Mouse (Mus musculus) hematopoietic stem cell, adult 5-6 weeks (primary cell): Measurements from ENCODE around the gene Plekhg1. TPM values are rescaled to one million over a fixed set of nuclear protein-coding genes. Genes with fewer than 3 reads are reported as not detected.

Experiments used
- ATAC-seq, 2 experiments: fragments of 125-278 bp in 1 of 2; replicated peaks in 1 of 2; 2 replicates each; pipeline ENCODE4 v1.8.0; 2016 to 2017; ENCODE audit warnings: inconsistent platforms in 2 of 2, mild to moderate bottlenecking in 2 of 2, moderate number of reproducible peaks in 2 of 2, low read depth in 1 of 2, moderate TSS enrichment in 1 of 2; ENCODE audit not compliant: low FRiP score in 2 of 2, poor library complexity in 2 of 2, severe bottlenecking in 2 of 2, insufficient read depth in 1 of 2, low TSS enrichment in 1 of 2
- total RNA-seq: library from RNA; stranded (forward); fragments of 172-1452, 232-1000 nt; gene quantifications from 2 replicates; pipeline ENCODE4 v1.2.3, GENCODE M21; 2017

Plekhg1 gene
- total RNA-seq, 1 experiment from 2014 or later: 0.55 TPM

DNA sequence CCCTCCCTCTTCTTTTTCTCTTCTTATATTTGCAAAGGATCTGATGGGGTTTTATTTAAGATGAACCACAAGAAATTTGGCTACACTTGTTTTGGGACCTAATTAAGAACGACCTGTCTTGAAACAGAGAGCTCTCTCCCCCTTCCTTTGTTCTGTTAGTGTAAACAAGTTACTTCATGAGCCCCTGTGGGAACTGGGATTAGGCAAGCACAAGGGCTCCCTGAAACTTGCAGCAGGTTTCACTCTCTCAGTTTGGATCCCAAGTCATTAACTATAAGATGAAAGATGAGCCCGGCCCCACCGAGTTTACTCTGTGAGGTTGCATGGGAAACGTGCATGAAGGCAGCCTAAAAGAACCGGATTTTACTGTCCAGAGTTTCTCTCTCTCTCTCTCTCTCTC lies 117.7 kb downstream of the Plekhg1 start:
- no peak for ATAC-seq

DNA sequence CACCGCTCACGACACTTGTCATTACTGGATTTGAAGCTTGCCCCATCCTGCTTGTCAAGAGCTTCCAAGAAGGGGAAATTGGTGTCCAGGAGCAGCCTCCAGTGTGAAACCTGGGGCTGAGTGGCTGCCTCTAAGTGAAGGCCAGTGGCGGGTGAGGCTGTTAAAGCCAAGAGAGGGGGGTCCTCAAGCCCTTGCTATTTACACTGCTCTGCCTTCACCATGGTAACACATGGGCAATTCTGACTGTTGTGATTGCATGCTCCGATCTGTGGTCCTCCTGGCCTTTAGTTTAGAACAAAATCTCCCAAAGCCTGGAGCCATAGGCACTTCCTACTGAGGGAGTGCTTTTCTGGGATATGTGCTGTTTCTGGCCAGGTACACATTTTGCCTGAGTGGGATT lies 118.3 kb downstream of the Plekhg1 start:
- no peak for ATAC-seq

DNA sequence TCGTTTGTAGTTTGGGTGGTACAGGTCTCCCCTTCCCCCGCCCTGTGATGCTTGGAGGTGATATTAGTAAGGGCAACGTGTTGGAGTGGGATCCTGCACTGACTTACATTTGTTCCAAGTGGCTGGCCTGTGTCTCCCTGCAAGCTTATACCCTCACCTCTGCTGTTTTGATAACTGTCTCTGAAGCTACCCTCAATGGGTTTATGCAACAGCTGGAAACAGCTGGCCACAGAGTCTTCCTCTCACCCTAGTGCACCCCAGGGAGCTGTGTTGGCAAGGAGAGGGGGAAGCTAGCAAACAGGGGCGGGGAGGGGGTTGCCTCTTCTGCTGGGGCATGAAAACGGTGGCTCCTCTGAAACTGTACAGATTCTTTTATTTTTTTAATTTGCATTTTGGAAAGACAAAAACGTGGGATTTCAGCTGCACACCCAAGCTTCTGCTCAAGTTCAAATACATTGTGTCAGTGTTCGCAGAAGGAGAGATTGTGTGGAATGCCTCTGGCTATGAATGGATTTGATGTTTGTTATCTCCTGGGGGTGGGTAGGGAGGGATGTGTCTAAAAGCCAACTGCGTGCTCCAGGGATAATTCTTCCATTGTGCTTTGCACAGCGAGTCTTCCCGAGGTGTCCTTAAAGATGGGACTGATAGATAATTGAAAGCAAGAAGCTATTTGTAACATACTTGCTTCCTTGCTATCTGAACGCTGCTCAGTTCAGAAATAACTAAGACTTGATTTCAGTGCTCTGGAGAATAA lies 119.0 kb downstream of the Plekhg1 start:
- no peak for ATAC-seq

DNA sequence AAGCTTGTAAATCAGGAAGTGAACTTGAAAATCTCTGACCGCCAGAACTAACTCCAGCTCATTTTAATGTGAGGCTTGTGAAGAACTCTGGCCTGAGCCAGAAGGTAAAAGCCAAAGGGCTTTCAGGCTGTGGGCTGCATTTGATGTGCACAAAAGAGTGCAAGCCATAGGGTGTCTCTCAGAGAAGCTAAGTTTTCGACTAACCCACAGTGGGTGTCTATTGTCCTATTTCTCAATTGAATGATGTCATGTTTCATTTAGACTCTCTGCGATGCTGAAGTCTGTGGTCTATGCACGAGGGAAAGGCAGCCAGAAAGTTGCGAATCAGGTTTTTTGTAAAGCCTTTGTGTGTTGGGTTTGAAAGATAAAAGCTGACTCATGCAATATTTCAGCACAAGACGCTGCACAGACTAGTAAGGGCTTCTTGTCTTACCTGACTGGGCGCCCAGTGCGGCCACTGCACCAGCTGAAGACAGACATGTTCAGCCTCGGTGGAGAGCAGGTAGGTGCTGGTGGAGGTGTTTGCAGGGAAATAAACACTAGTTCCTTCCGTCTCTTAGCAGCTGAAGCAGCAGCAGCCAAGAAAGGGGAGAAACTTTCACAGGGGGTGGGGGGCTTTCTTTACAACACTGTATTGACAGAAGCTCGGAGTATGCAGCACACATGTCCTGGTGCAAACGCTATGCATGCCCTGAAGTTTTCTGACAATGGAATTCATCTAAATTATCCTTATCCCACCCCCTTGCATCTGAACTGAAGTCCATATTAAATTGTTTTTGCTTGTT lies 123.4 kb downstream of the Plekhg1 start:
- peak; percentile 39 to 42; a peak in 3 of 4 replicates for ATAC-seq

DNA sequence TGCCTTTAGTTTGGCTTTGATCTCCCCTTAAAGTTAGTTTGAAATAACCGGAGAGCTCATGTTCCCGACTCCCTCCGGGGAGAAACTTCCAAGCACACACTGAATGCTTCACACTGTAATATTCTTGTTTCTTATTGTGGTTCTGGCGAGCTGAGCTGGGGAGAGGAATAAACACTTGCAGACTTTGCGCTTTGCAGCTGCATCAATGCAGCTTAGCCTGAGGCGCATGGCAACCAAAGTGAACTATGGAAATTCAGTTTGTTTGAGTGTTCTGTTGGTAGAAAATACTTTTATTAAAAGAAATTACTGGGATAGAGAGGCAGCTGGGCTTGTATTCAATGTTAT lies 124.0 kb downstream of the Plekhg1 start:
- ATAC-seq: no peak

DNA sequence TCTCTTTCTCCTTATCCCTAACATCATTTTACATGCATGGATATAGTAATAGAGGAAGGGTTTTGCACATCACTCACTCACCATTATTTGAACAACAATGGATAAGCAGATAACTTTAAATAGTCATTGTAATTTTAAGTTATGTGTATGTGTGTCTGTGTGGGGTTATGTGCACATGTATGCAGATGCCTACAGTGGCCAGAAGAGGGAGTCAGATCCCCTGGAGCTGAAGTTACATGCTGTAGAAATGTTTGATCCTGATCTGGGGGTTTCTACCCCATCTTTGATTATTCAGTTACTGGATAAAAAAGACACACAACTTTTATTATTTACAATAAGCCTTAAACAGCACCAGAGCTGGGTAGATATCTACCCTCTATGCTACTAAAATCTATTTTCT lies 127.1 kb downstream of the Plekhg1 start:
- no peak for ATAC-seq

DNA sequence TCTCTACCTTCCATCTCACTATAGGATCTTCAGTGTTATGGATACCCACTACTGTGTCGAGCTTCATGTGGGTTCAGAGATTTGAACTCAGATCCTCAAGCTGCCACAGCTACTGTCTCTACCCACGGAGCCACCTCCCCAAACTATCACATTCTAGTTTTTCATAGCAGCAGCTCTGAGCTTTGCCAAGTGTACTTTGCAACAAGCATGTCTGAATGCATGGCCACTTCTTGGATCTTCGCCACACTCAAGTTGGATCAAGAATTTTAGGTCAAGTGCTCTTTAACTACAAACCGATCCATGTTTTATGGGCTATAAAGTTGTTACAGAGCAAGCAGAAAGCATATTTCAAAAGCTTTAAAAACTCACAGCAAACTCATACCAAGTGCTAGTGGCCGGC lies 130.7 kb downstream of the Plekhg1 start:
- ATAC-seq: no peak

DNA sequence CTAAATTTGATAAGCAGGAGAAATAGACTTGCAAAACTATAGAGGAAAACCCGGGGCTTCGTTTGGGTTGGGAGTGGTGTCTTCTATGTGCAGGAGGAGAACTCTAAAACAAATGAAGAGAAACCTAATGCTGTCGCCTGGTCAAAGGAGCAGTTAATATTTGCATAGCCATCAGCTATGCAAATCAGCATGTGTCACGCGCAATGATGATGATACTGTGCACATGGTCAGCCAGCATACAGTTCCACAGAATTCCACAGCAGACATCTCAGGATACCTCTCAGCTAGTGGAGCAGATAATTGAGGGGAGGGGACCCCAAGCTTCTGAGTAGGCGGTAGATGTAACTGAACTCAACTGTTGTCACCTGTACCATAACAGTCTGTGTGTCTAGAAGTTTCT lies 133.3 kb downstream of the Plekhg1 start:
- no peak for ATAC-seq

DNA sequence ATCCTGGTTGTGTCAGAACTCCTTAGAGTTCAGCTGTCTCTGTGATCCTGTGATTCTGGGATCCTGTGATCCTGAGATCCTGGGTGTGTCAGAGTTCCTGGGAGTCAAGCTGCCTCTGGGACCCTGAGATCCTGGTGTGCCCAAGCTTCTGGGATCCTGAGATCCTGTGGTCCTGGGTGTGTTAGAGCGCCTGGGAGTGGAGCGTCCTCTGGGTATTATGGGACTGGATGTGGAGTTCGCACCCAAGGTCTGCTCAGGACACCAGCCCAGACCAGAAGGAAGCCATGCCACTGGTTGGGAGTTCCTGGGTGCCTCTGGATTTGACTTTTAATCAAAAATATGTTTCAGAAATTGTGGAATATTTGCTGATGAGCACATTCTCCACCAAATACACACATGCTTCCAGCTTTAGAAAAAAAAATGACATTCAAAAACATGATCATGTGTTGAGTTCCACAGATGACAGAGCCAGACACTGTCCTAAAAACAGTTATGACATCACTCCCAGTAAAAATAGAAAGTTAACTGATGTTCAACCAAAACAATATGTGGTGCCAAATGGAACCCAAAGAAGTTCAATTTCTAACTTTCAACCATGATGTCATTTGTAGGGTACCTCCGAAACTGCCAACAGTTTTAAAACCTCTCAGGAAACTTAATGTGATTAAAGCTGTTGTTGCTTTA lies 137.8 kb downstream of the Plekhg1 start:
- no peak for ATAC-seq

DNA sequence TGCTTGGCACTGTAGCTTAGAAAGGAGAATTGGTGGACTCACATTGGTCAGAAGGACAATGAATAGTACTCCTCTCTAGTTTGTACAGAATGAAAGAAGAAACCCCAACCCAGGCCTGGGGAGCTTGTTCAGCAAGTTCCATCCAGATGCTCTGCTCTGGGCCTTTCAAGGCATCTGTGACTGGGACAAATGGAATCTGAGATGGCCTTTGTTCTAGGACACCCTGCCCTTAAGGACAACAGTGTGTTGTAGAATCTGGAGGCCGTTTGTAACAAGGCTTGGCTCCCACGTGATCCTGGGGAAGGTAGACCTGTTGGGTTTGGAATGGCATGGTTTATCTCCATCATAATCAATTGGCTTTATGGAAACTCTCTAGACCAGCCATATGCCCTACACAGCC lies 141.0 kb downstream of the Plekhg1 start:
- no peak for ATAC-seq

DNA sequence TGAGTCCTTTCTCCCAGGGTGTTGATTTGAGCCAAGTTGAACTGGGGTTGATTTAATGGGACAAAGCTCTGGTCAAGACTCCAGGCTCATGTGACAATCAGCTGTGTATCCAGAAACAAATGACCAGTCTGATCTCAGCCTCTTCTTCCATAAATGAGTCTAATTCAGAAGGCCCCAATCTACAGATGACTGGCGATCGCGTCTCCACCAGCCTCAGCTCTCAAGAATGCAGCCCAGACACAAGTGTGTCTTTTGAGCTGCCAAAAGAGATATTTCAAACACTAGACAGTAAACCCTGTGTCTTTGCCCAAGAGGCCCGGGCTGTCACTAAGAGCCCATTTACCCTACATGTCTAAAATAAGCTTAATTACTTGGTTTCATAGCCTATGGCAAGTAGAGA lies 148.3 kb downstream of the Plekhg1 start:
- no peak for ATAC-seq

DNA sequence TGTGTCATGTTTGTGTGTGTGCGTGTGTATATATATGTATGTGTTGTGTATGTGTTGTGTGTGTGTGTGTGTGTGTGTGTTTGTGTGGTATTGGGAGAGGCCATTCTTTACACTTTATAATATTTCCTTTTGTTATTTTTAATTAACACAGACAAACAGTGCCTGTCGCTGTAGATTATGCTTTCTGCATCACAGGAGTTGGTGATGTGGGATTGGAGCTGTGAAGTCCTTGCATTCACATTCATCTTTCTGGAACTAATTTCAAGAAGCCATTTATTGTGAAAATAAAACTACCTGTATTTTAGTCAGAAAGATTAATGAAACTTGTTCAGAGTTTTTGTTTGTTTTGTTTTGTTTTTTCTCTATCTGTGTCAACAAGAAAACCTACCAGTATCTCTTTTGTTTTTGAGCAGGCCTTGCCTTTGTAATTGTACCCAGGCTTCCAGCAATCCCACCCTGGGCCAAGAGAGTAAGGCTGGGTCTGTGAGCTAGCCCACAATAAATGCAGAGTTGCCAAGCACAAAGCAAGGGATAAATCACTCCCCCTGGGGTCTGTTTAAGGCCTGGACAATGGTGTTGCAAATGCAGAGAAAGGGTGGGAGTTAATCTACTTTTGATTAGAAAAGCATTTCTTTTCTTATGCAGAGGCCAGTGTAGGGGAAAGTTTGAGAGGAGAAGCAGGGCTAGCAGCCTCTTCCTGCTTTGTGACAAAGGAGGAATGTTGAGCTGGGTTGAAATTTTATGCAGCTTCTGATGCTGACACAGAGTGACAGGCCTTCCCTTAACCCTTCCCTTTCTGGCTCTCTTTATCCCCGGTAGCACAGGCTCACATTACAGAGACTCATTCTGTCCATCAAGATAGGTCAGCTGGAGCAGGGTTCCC lies 151.5 kb downstream of the Plekhg1 start:
- ATAC-seq: no peak

DNA sequence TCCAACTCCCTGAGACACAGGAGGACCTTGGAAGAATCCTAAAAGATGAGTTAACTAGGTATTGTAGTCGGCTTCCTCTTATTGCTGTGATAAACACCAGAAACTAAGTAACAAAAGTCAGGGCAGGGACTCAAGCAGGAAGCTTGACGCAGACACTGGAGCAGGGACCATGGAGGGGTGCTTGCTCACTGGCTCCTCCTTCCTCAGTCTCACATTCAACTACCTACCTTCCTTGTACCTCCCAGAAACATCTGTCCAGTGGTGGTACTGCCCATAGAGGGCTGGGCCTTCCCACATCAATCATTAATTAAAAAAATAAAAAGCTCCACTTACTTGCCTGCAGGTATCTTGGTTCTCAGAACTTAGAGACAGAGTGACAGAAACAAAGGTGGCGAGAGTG lies 152.2 kb downstream of the Plekhg1 start:
- no peak for ATAC-seq

DNA sequence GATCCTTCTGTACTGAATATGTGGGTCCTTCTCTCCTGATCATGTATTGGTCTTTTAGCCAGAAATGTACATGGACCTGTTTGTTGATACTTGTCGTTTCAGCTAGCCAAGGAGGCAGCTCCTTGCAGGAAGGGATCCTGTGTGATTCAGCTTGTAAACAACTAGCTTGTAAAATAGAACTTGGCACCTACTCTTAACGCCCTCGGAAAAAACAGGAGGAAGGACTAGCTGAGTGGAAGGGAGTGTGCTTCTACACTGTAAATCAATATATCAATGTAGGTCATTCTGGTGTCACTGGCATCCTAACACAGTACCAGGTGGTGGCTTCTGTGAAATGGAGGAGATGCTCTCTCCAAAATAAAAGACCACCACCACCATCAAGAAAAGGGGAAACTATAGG lies 157.9 kb downstream of the Plekhg1 start:
- ATAC-seq: no peak

DNA sequence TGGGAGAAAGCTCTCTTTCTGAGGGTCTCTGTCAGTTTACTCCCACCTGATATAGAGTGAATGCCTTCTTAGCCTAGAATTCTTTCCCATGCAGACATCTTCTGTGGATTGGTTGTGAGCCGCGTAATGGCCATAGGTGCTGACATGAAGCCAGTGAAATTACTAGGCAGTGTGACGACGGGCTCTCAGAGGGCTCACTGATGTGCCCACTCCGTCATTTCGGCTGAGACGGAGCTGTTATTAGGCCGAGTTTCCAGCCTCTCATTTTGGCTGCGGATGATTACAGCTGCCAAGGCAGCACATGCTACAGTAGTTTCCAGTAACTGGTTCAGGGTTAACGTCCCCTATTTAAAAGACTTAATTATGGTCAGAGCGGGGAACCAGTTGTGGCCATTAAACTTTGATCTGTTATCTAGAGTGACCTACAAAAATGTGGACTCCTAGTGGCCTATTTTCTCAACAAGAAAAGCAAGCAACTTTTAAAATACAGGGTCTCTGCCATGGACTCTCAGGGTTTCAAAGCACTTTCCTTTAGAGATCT lies 160.3 kb downstream of the Plekhg1 start:
- no peak for ATAC-seq

DNA sequence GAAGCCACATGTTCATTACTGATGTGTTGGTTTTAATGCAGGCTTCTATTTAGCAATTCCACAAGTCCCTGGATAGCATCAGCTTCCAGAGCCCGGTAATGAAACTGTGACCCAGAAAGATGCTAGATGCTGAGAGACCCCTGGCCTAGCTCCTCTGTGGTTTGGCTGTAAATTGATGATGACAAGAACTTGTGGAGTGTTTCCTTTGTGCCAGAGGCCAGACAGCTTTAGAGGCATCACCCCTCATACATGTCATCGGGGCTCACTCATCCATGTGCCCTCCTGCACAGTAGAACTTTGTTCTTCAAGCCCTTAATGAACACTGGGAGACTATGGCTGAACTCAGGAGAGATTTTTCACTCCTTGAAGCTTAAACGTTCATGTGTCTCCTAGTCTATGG lies 165.6 kb downstream of the Plekhg1 start:
- ATAC-seq: no peak

DNA sequence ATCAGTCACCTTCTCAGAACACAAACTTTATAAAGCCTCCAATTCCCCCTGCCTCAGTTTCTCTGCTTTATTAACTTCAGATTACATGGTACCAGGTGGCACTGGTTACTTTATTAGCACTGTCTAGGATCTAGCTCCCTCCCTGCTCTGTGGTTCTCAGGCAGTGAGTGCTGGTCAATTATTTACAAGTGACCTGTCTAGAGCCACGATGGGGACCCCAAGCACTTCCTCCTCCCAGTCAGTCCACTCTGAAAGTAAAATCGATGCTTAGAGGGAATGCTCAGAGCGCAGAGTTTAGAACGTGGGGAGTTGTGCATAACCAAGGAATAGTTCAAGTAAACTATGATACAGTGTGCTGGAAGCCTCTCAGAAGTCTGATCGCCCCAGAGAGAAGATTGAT lies 173.9 kb downstream of the Plekhg1 start:
- no peak for ATAC-seq
